Mouse (Mus musculus) monocyte, adult 5-6 weeks (primary cell): ENCODE measurements around the gene Ggt1. TPM values are rescaled to one million over a fixed set of nuclear protein-coding genes. Genes with fewer than 3 reads are reported as not detected.

ENCODE experiments used
- ATAC-seq: fragments of 153-309, 156-312 bp; replicated peaks from 2 replicates; pipeline ENCODE4 v1.8.0; 2017; ENCODE audit warnings: mild to moderate bottlenecking; ENCODE audit not compliant: low TSS enrichment, insufficient number of reproducible peaks, severe bottlenecking, poor library complexity, low FRiP score
- total RNA-seq: library from RNA; stranded (forward); fragments of 200-1000, 200-491, 200-594 nt; gene quantifications from 3 replicates; pipeline ENCODE4 v1.2.3, GENCODE M21; 2017

Gene Ggt1
- total RNA-seq, 1 experiment from 2014 or later, result not detected

- no peak for ATAC-seq
Measured at GRCm38 (mm10) chr10:75605162-75605846, 43.9 kb downstream of the Ggt1 start.

GRCm38 (mm10) chr10:75607253-75607652, 45.8 kb downstream of the Ggt1 start:
- ATAC-seq, result no peak

- ATAC-seq, result no peak
Measured at GRCm38 (mm10) chr10:75608975-75609374, 47.6 kb downstream of the Ggt1 start.

- ATAC-seq, result no peak
Measured at GRCm38 (mm10) chr10:75610486-75610885, 49.1 kb downstream of the Ggt1 start.

- no peak for ATAC-seq
Measured at GRCm38 (mm10) chr10:75616044-75616443, 54.6 kb downstream of the Ggt1 start.

DNA sequence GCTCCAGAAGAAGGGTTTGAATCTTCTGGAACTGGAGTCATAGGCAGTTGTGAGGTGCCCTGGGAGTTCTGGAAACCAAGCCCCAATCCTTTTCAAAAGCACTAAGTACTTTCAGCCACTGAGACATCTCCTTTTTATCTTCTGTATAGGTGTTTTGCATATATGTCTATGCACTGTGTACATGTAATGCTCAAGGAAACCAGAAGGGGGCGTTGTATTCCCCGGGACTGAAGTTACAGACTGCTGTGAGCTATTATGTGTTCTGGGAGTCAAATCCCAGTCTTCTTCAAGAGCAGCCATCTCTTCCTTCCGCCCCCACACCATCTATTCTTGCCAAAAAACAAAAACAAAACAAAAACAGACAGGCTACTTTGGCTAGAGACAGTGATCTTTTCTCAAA, 59.4 kb downstream of the Ggt1 start:
- no peak for ATAC-seq

DNA sequence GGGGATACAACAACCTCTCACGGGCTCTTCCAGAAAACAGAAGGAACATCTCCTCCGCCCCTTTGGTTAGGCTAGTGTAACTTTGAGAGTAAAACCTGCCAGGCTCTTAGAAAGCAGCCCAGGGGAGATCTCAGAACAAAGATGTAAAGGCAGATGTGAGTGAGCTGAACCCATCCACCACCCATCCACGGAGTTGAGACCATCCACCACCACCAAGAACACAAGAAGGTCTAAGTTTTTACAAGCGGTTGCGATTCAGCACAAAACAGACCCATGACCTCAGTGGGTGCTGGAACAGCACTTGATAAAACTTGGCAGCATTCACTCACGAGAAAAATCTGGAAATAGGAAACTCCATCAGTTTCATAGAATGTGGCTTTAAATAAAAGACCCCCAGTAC, 64.5 kb downstream of the Ggt1 start:
- no peak for ATAC-seq

GRCm38 (mm10) chr10:75626991-75627390, 65.6 kb downstream of the Ggt1 start:
- no peak for ATAC-seq

- no peak for ATAC-seq
Measured at GRCm38 (mm10) chr10:75627490-75627889, 66.1 kb downstream of the Ggt1 start.

DNA sequence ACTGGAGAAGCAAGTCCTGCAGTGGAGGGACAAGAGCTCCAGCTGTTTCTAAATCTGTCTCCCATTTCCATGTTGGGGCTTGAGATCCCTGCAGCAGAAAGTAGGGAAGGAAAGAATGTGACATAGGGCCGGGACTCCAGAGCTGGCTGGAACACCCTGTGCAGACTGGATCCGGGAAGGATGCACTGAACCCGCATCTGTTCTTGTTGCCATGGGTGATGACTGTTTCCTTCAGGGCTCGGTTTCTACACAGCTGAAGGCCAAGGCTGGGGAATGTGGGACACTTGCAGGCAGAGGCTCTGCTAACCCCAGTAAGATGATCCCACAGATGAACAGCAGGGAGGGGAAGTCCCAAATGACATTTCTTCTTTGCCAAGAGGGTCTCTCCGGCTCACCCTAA, 71.2 kb downstream of the Ggt1 start:
- no peak for ATAC-seq

- ATAC-seq, result no peak
Measured at GRCm38 (mm10) chr10:75633048-75633447, 71.6 kb downstream of the Ggt1 start.

DNA sequence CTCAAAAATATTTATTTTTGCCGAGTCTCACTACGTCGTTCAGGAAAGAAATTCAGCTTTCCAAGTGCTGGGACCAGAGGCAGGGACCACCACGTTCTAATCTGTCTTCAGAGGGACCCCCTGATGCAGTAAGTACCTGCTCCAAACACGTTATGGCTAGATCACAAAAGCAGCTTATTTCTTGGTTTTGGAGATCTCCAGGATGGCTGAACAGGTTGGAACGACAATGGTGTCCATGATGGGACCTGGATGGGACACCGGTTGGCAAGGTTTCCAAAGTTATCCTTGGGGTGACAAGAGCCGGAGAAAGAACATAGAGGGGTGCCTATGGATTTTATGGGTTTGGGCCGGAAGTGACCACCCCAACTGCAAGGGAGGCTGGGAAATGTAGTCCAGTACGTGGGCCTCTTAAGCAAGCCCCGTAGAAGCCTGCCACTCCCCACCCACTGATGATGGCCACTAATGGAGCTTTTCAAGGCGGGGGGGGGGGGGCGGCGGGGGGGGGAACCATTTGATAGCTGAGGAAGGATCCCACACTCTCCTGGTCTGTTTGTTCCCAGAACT, 72.3 kb downstream of the Ggt1 start:
- ATAC-seq, result no peak

DNA sequence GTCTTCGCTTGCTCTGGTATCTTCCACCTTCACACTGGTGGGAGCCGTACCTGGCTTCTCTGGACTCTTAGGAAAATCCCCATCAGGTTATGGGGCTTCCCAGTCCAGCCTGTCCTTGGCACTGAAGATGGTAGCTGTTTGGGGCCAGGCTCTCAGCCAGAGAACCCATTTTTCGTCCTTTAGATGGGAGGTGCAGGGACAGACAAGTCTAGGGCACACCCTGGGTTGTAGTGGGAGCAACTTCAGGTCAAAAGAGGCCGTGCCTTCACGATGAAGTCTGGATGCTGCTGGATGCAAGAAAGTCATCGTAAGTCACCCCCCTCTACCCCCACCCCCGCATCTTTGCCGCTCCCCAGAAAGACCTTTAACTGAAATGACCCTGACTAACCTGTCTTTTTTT, 73.2 kb downstream of the Ggt1 start:
- no peak for ATAC-seq

GRCm38 (mm10) chr10:75635019-75635692, 73.8 kb downstream of the Ggt1 start:
- no peak for ATAC-seq

GRCm38 (mm10) chr10:75635693-75636055, 74.3 kb downstream of the Ggt1 start:
- peak; percentile 82 for ATAC-seq

Other genes with a start within 250 kb of the Ggt1 start
- 19.5 to 51.1 TPM (median 31.6 TPM) in 3 replicates for gene Adora2a, start 244.7 kb upstream of the Ggt1 start, total RNA-seq
- gene Upb1, start 160.5 kb upstream of the Ggt1 start, total RNA-seq, result 1.5 to 1.6 TPM (median 1.5 TPM) in 3 replicates
- 46.3 to 64.6 TPM (median 59.6 TPM) in 3 replicates for gene Snrpd3, start 44.1 kb upstream of the Ggt1 start, total RNA-seq
- gene Gucd1, start 43.6 kb upstream of the Ggt1 start, total RNA-seq, result 49.4 to 66.8 TPM (median 54.5 TPM) in 3 replicates
- not detected in 3 replicates for gene Lrrc75b, start 1.3 kb upstream of the Ggt1 start, total RNA-seq
- gene Ggt5, start 27.7 kb downstream of the Ggt1 start, total RNA-seq, result 0.75 to 2.8 TPM (median 1.8 TPM) in 3 replicates
- gene Susd2, start 82.4 kb downstream of the Ggt1 start, total RNA-seq, result 0.75 TPM in 1 of 3 replicates, not detected in the others
- 29.4 to 38.1 TPM (median 35.0 TPM) in 3 replicates for gene Cabin1, start 202.7 kb downstream of the Ggt1 start, total RNA-seq
- gene Ddt, start 211.8 kb downstream of the Ggt1 start, total RNA-seq, result 13.5 to 18.8 TPM (median 16.8 TPM) in 3 replicates
- gene Gm20441, start 219.3 kb downstream of the Ggt1 start, total RNA-seq, result not detected in 3 replicates
- gene Gstt3, start 219.8 kb downstream of the Ggt1 start, total RNA-seq, result 1.1 to 2.1 TPM (median 1.9 TPM) in 3 replicates
- 2.1 TPM in 1 of 3 replicates, not detected in the others for gene Gstt1, start 237.0 kb downstream of the Ggt1 start, total RNA-seq